Mouse (Mus musculus): ENCODE data around the gene Kif1c. TPM values are rescaled to one million over a fixed set of nuclear protein-coding genes. Genes with fewer than 3 reads are reported as not detected.

Kif1c gene
- polyA plus RNA-seq, 1 experiment = 87.1 TPM

- Histone ChIP-seq H3K27me3 (ENCODE audit: control insufficient read depth, insufficient read depth, low read length) (no peaks in the 10 kb centered on the region), H3K4me1 (ENCODE audit: control insufficient read depth, insufficient read depth, insufficient read length, low read length) (peaks cover 21% of the 10 kb centered on the region), H3K4me3 (ENCODE audit: low read depth, low read length) (peak overlapping the region; percentile 87), H3K27ac (ENCODE audit: insufficient read depth, low read depth, low read length) (peak overlapping the region; percentile 99), H3K36me3 (ENCODE audit: control insufficient read depth, insufficient read depth, low read length) (peaks cover 34% of the 10 kb centered on the region)
- WGBS = under 1% methylated on average over 48 of the region's 48 CpGs
- TF ChIP-seq POLR2A (IDR thresholded peaks at IDR 0.05; ENCODE audit: low read depth, low read length) (peak; percentile 51), CTCF (IDR thresholded peaks at IDR 0.05; ENCODE audit: extremely low read depth, insufficient read length, insufficient replicate concordance, low read depth, low read length) (no peak)
These were observed 45.3 kb upstream of the Kif1c start for GRCm38 (mm10) chr11:70654923-70655570.

- peak overlapping the region; percentile 87 for H3K4me3 ChIP-seq (ENCODE audit: low read depth, low read length)
- peaks cover 18% of the 10 kb centered on the region for H3K4me1 ChIP-seq (ENCODE audit: control insufficient read depth, insufficient read depth, insufficient read length, low read length)
- peaks cover 27% of the 10 kb centered on the region for H3K36me3 ChIP-seq (ENCODE audit: control insufficient read depth, insufficient read depth, low read length)
- H3K27ac ChIP-seq (ENCODE audit: insufficient read depth, low read depth, low read length) = peak overlapping the region; percentile 99
- TF ChIP-seq CTCF (IDR thresholded peaks at IDR 0.05; ENCODE audit: extremely low read depth, insufficient read length, insufficient replicate concordance, low read depth, low read length) (no peak), POLR2A (IDR thresholded peaks at IDR 0.05; ENCODE audit: low read depth, low read length) (peak; percentile 3)
- under 1% methylated on average over 61 of the region's 61 CpGs for WGBS
- H3K27me3 ChIP-seq (ENCODE audit: control insufficient read depth, insufficient read depth, low read length) = no peaks in the 10 kb centered on the region
These were observed 44.5 kb upstream of the Kif1c start for GRCm38 (mm10) chr11:70655571-70656455.

- peak overlapping the region; percentile 87 for H3K4me3 ChIP-seq (ENCODE audit: low read depth, low read length)
- TF ChIP-seq CTCF (IDR thresholded peaks at IDR 0.05; ENCODE audit: extremely low read depth, insufficient read length, insufficient replicate concordance, low read depth, low read length) = no peak
- no peak for TF ChIP-seq POLR2A (IDR thresholded peaks at IDR 0.05; ENCODE audit: low read depth, low read length)
- peak overlapping the region; percentile 99 for H3K27ac ChIP-seq (ENCODE audit: insufficient read depth, low read depth, low read length)
- peaks cover 15% of the 10 kb centered on the region for H3K4me1 ChIP-seq (ENCODE audit: control insufficient read depth, insufficient read depth, insufficient read length, low read length)
- WGBS = 20% methylated on average over 16 of the region's 16 CpGs
- H3K36me3 ChIP-seq (ENCODE audit: control insufficient read depth, insufficient read depth, low read length) = peaks cover 22% of the 10 kb centered on the region
- H3K27me3 ChIP-seq (ENCODE audit: control insufficient read depth, insufficient read depth, low read length) = no peaks in the 10 kb centered on the region
These were observed 43.9 kb upstream of the Kif1c start for GRCm38 (mm10) chr11:70656456-70656927.

GRCm38 (mm10) chr11:70656964-70657363 lies 43.4 kb upstream of the Kif1c start, which contains the start of gene Eno3:
Gene Eno3 (plus strand): TSS chr11:70657202.
- Histone ChIP-seq H3K36me3 (ENCODE audit: control insufficient read depth, insufficient read depth, low read length) (peaks cover 18% of the 10 kb centered on the region), H3K27me3 (ENCODE audit: control insufficient read depth, insufficient read depth, low read length) (no peaks in the 10 kb centered on the region), H3K4me3 (ENCODE audit: low read depth, low read length) (peak within 1 kb of the TSS; percentile 87), H3K27ac (ENCODE audit: insufficient read depth, low read depth, low read length) (peak within 1 kb of the TSS; percentile 99), H3K4me1 (ENCODE audit: control insufficient read depth, insufficient read depth, insufficient read length, low read length) (peaks cover 15% of the 10 kb centered on the region)
- TF ChIP-seq POLR2A (IDR thresholded peaks at IDR 0.05; ENCODE audit: low read depth, low read length) (no peak), CTCF (IDR thresholded peaks at IDR 0.05; ENCODE audit: extremely low read depth, insufficient read length, insufficient replicate concordance, low read depth, low read length) (no peak)
- 38% methylated on average over 3 of the region's 3 CpGs for WGBS

- H3K4me3 ChIP-seq (ENCODE audit: low read depth, low read length) = no peak overlapping the region
- peaks cover 15% of the 10 kb centered on the region for H3K4me1 ChIP-seq (ENCODE audit: control insufficient read depth, insufficient read depth, insufficient read length, low read length)
- H3K27me3 ChIP-seq (ENCODE audit: control insufficient read depth, insufficient read depth, low read length) = no peaks in the 10 kb centered on the region
- peaks cover 17% of the 10 kb centered on the region for H3K36me3 ChIP-seq (ENCODE audit: control insufficient read depth, insufficient read depth, low read length)
- H3K27ac ChIP-seq (ENCODE audit: insufficient read depth, low read depth, low read length) = no peak overlapping the region
- no peak for TF ChIP-seq POLR2A (IDR thresholded peaks at IDR 0.05; ENCODE audit: low read depth, low read length)
- no peak for TF ChIP-seq CTCF (IDR thresholded peaks at IDR 0.05; ENCODE audit: extremely low read depth, insufficient read length, insufficient replicate concordance, low read depth, low read length)
- 45% methylated on average over 6 of the region's 6 CpGs for WGBS
These were observed 42.8 kb upstream of the Kif1c start for GRCm38 (mm10) chr11:70657573-70657972.

- WGBS = 87% methylated on average over 9 of the region's 9 CpGs
- Histone ChIP-seq H3K4me1 (ENCODE audit: control insufficient read depth, insufficient read depth, insufficient read length, low read length) (peaks cover 15% of the 10 kb centered on the region), H3K27me3 (ENCODE audit: control insufficient read depth, insufficient read depth, low read length) (no peaks in the 10 kb centered on the region), H3K27ac (ENCODE audit: insufficient read depth, low read depth, low read length) (no peak overlapping the region), H3K36me3 (ENCODE audit: control insufficient read depth, insufficient read depth, low read length) (peaks cover 16% of the 10 kb centered on the region), H3K4me3 (ENCODE audit: low read depth, low read length) (no peak overlapping the region)
- TF ChIP-seq CTCF (IDR thresholded peaks at IDR 0.05; ENCODE audit: extremely low read depth, insufficient read length, insufficient replicate concordance, low read depth, low read length) (no peak), POLR2A (IDR thresholded peaks at IDR 0.05; ENCODE audit: low read depth, low read length) (no peak)
These were observed 42.4 kb upstream of the Kif1c start for GRCm38 (mm10) chr11:70657991-70658390.

- TF ChIP-seq CTCF (IDR thresholded peaks at IDR 0.05; ENCODE audit: extremely low read depth, insufficient read length, insufficient replicate concordance, low read depth, low read length) = no peak
- TF ChIP-seq POLR2A (IDR thresholded peaks at IDR 0.05; ENCODE audit: low read depth, low read length) = no peak
- 89% methylated on average over 5 of the region's 5 CpGs for WGBS
- Histone ChIP-seq H3K36me3 (ENCODE audit: control insufficient read depth, insufficient read depth, low read length) (peaks cover 14% of the 10 kb centered on the region), H3K4me3 (ENCODE audit: low read depth, low read length) (no peak overlapping the region), H3K27ac (ENCODE audit: insufficient read depth, low read depth, low read length) (no peak overlapping the region), H3K4me1 (ENCODE audit: control insufficient read depth, insufficient read depth, insufficient read length, low read length) (peaks cover 15% of the 10 kb centered on the region), H3K27me3 (ENCODE audit: control insufficient read depth, insufficient read depth, low read length) (no peaks in the 10 kb centered on the region)
These were observed 41.8 kb upstream of the Kif1c start for GRCm38 (mm10) chr11:70658521-70658920.

Data from small intestine, adult 2 months (tissue).